Mouse (Mus musculus) granulocyte monocyte progenitor cell, adult 5-6 weeks (primary cell): Measurements from ENCODE around the gene Naa11. TPM values are rescaled to one million over a fixed set of nuclear protein-coding genes. Genes with fewer than 3 reads are reported as not detected.

Experiments used
- ATAC-seq: replicated peaks from 2 replicates; pipeline ENCODE4 v1.8.0; 2016; ENCODE audit warnings: mild to moderate bottlenecking, moderate TSS enrichment, inconsistent platforms; ENCODE audit not compliant: poor library complexity, severe bottlenecking
- total RNA-seq, 2 experiments: library from RNA; stranded (forward) in 1 of 2; stranded (reverse) in 1 of 2; fragments of 200-712, 200-1000 nt in 1 of 2; fragments of >200 nt in 1 of 2; fragmentation: Nextera tagmentation in 1 of 2; gene quantifications; 2 replicates each; pipeline ENCODE4 v1.2.3; 2014 to 2017

Gene Naa11
- total RNA-seq, 2 experiments from 2014 or later: not detected

- no peak for ATAC-seq
Measured at GRCm38 (mm10) chr5:97348310-97348709, 43.9 kb downstream of the Naa11 start.

- ATAC-seq: peak; percentile 63
Measured at GRCm38 (mm10) chr5:97345732-97346253, 46.4 kb downstream of the Naa11 start.

- ATAC-seq: peak; percentile 83
Measured at GRCm38 (mm10) chr5:97345129-97345528, 47.0 kb downstream of the Naa11 start.

GRCm38 (mm10) chr5:97344144-97344543 lies 48.0 kb downstream of the Naa11 start:
- no peak for ATAC-seq

- ATAC-seq: no peak
Measured at GRCm38 (mm10) chr5:97334794-97335193, 57.4 kb downstream of the Naa11 start.

Other genes with a start within 250 kb of the Naa11 start
- not detected in 2 replicates for gene Gk2, start 64.6 kb upstream of the Naa11 start, total RNA-seq (2014; fragmentation: Nextera tagmentation)
- not detected in 2 replicates for gene Gk2, start 64.6 kb upstream of the Naa11 start, total RNA-seq (2017)